Mouse (Mus musculus): ENCODE results near the gene Fev. TPM values are rescaled to one million over a fixed set of nuclear protein-coding genes. Genes with fewer than 3 reads are reported as not detected.

Fev gene
- total RNA-seq, 2 experiments from 2014 or later = not detected

- peak; percentile 61 to 87 for DNase-seq
Observed at GRCm38 (mm10) chr1:74880785-74881360, 4.3 kb downstream of the Fev start.

- no peak for DNase-seq
Observed at GRCm38 (mm10) chr1:74877199-74877598, 8.0 kb downstream of the Fev start.

- no peak for DNase-seq
Observed at GRCm38 (mm10) chr1:74872218-74872617, 13.0 kb downstream of the Fev start.

GRCm38 (mm10) chr1:74861783-74862182 is 23.4 kb downstream of the Fev start:
- no peak for DNase-seq

DNA sequence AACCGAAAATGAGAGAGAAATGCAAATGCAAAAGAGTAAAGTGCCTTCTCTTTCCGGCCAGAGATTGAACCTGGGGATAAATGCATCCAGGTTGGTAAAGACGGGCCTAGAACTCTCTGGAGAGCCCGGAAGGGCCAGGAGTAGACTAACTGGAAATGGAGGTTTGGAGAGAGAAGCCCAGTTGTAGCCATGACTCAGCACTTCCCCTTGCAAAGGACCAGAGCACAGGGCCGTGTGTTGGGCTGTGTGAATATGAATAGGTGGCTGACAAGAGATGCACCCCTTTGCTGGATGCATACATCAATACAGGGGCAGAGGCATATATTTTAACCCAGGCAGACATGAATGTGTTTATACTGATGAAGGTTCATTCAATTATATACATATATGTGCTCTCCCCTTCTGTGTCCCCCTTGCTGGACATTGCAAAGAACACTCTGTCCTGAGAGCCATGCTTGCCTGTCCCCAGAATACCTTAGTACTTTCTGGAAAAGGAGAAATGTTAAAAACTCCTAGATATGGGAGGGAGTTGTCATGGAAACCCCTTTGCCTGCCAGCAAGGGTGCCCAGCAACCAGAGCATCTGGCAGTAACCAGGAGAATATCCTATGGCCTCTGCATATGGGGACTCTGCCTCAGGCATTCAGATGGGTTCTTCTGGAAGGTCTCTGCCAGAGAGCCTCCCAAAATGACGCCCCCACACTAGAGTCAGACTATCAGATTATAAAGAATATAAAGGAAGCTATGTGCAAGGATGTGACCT is 25.8 kb downstream of the Fev start:
- no peak for DNase-seq

- no peak for DNase-seq
Observed at GRCm38 (mm10) chr1:74858805-74859204, 26.4 kb downstream of the Fev start.

- DNase-seq = peak; percentile 28 to 69
Observed at GRCm38 (mm10) chr1:74858171-74858719, 27.0 kb downstream of the Fev start.

DNA sequence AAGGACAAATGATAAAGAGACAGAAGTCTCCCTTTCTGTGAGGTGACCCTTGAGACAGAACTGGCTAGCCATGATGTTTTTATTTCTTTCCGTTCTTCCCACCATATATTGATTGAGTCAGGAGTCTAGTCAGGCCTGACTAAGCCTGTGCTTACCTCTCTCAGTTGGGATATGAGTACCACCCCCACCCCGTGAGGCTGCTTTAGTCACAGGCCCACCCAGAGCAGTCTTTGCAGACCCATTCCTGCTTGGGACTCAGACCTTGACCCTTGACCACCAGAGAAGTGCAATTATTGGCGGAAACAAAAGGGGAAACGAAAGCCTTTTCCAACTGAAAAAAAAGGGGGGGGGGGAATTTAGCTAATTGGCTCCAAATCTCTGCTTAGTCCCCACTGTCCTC is 27.5 kb downstream of the Fev start:
- DNase-seq = no peak

- no peak for DNase-seq
Observed at GRCm38 (mm10) chr1:74857201-74857600, 28.0 kb downstream of the Fev start.

- no peak for DNase-seq
Observed at GRCm38 (mm10) chr1:74856791-74857190, 28.4 kb downstream of the Fev start.

GRCm38 (mm10) chr1:74856439-74856720 is 28.8 kb downstream of the Fev start:
- DNase-seq = no peak

- DNase-seq = no peak
Observed at GRCm38 (mm10) chr1:74855651-74856438, 29.4 kb downstream of the Fev start.

GRCm38 (mm10) chr1:74855156-74855555 is 30.1 kb downstream of the Fev start:
- no peak for DNase-seq

- DNase-seq = peak; percentile 84 to 85
Observed at GRCm38 (mm10) chr1:74854306-74855056, 30.7 kb downstream of the Fev start, which contains the start of gene Cdk5r2. Gene Cdk5r2 (plus strand): TSS chr1:74854934.

- DNase-seq = no peak
Observed at GRCm38 (mm10) chr1:74851001-74851775, 34.0 kb downstream of the Fev start.

- DNase-seq = no peak
Observed at GRCm38 (mm10) chr1:74850251-74850650, 35.0 kb downstream of the Fev start.

DNA sequence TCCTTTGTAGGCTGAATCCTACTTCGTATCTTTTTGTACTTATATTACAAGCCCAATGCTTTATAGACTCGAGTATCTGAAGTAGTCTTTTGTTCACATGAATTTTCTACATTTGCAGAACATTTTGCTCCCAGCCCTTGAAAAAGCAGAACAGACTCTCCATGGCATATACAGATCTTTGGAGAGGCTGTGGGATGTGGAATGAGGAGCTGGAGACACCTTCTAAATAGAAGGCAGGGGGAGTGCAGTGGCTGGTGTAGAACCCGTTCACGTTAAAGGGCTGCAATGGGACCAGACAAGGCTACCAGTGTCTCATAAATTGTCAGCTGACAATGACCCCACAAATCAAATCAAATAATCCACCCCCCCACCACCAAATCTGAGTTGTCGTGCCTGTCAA is 36.3 kb downstream of the Fev start:
- no peak for DNase-seq

DNA sequence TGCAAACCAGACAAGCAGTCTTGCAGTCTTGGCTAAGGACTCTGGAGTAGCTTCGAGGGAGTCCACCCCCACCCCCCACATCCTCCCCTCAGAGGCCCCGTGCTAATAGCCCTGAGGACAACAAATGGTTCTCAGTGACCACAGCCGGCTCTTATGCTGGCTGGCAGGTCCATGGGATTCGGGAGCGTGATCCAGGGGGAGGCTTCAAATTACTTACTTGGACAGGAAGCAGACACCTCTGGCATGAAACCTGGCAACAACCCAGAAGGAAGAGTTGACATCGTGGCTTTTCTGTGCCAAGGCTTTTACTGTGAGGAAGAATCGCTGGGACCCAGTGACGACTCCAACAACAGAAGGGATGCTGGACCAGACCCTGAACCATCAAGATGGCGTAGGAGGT is 38.9 kb downstream of the Fev start:
- DNase-seq = no peak

DNA sequence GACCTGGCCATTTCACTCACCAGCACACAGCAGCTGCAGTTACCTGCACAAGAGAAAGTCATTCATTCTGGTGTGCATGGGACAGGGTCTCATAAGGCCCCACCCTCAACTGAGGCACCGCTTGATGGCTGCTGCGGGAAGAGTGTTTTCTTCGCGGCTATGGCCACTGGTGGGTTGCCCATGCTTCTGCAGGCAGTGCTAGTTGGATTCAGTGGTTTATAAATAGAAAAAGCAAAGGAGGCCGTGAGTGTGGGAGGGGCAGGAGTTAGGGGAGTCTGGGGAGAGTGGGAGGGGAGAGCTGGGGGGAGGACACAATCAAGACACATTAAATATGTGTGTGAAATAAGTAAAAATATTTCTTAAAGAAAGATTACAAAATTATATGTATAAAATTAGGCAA is 42.1 kb downstream of the Fev start:
- no peak for DNase-seq

- DNase-seq = no peak
Observed at GRCm38 (mm10) chr1:74833255-74833654, 52.0 kb downstream of the Fev start.
